Mouse (Mus musculus): ENCODE data around the gene Spaca3. TPM values are rescaled to one million over a fixed set of nuclear protein-coding genes. Genes with fewer than 3 reads are reported as not detected.

Gene Spaca3
- total and polyA plus RNA-seq, 3 experiments = not detected

Other genes with a start within 250 kb of the Spaca3 start
- 10 to 100 TPM; 63.8 to 87.9 TPM for gene Myo1d, start 78.3 kb upstream of the Spaca3 start, total RNA-seq (2021)
- gene Myo1d, start 78.3 kb upstream of the Spaca3 start, polyA plus RNA-seq (2012; rRNA removed) = 47.2 and 70.7 TPM in 2 replicates
- gene Tmem98, start 48.2 kb upstream of the Spaca3 start, total RNA-seq (2021) = 10 to 100 TPM; 39.6 to 73.2 TPM
- 76.9 and 108 TPM in 2 replicates for gene Tmem98, start 48.2 kb upstream of the Spaca3 start, polyA plus RNA-seq (2012; rRNA removed)

Data from adrenal gland, adult 2 months (tissue).